Mouse (Mus musculus): ENCODE data around the gene Gm9508.

GRCm38 (mm10) chr10:77670710-77671109, 26.3 kb downstream of the Gm9508 start:
- TF ChIP-seq ZNF384 (IDR thresholded peaks at IDR 0.05; ENCODE audit: low read depth, low read length) (no peak), JUND (conservative IDR thresholded peaks at IDR 0.05; ENCODE audit: low read depth, low read length) (no peak), CTCF (conservative IDR thresholded peaks at IDR 0.05 in 1 of 2, IDR thresholded peaks at IDR 0.05 in 1 of 2; ENCODE audit: low read depth in 2 of 2, low read length in 2 of 2) (no peak), POLR2A (IDR thresholded peaks at IDR 0.05; ENCODE audit: low read depth, low read length) (no peak), ELF1 (IDR thresholded peaks at IDR 0.05; ENCODE audit: low read depth, low read length) (no peak), TCF12 (IDR thresholded peaks at IDR 0.05; ENCODE audit: low read depth, low read length) (peak; percentile 96), MYC (IDR thresholded peaks at IDR 0.05; ENCODE audit: low read depth, low read length) (no peak), POLR2AphosphoS2 (IDR thresholded peaks at IDR 0.05; ENCODE audit: low read depth, low read length) (no peak), TBP (conservative IDR thresholded peaks at IDR 0.05; ENCODE audit: low read depth, low read length) (no peak)
